Mouse (Mus musculus) kidney, postnatal 25 days (tissue): ENCODE measurements around the gene Ddx47.
A peak's percentile ranks its signal among the peaks of the same experiment; 100 is the strongest.

Source experiments
- DNase-seq, 2 experiments: peaks; one replicate each; pipeline ENCODE4 v3.0.0; 2021; ENCODE audit warnings: mixed read lengths in 2 of 2

Gene Ddx47

DNA sequence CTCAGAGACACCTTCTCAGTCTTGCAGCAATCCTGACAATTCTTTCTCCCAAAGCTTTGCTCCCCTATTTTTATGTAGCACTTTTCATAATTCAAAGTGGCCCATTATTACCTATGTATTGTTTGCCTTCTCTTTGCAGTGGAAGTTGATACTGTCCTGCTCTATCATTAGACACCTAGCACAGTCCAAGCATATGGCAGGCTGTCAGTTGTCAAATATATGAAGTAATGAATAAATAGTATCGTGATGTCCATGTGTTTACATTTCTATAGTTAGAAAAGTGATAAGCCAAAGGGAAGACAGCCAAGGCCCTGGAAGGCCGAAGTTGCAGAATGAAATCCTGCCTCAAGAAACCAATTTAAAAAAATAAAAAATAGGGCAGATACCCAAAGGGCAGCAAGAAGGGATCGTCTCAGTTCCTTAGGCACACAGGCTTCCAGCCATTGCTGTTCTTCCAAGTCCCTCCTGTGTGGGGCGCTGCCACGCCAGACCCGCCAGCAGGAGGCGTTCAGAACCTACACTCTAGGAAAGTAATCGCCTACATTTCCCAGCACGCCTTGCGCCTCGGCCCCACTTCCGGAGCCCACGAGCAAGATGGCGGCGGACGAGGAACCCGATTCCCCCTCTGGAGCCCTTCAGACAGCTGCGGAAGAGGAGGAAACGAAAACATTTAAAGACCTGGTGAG, at the start of gene Ddx47:
Gene Ddx47 (plus strand): TSS at position 565 of the 686 bp plus-strand sequence.
- DNase-seq: peak; percentile 95 to 96

- DNase-seq: no peak
Observed at GRCm38 (mm10) chr6:134961858-134962517, 49.4 kb upstream of the Ddx47 start.

DNA sequence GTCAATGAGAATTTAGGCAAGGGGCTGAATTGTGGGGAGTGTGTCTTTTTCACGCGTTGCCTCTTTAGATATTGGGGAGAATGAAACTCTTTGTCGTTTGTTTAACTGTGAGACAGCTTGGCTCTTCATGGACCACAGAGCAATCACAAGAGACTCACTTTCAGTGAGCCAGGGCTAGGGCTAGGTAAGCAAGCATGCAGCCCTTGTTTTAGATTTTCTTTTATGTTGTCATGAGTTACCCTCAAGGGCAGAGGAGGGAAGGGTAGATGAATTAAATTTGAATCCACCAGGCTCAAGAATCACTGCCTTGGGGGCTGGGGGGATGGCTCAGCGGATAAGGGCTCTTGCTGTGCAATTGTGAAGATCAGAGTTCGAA, 48.9 kb upstream of the Ddx47 start:
- no peak for DNase-seq

- DNase-seq: no peak
Observed at GRCm38 (mm10) chr6:134963910-134964309, 47.5 kb upstream of the Ddx47 start.

- DNase-seq: no peak
Observed at GRCm38 (mm10) chr6:134966681-134967080, 44.7 kb upstream of the Ddx47 start.

GRCm38 (mm10) chr6:134968326-134968725, 43.1 kb upstream of the Ddx47 start:
- no peak for DNase-seq

GRCm38 (mm10) chr6:134969498-134969897, 41.9 kb upstream of the Ddx47 start:
- DNase-seq: no peak

DNA sequence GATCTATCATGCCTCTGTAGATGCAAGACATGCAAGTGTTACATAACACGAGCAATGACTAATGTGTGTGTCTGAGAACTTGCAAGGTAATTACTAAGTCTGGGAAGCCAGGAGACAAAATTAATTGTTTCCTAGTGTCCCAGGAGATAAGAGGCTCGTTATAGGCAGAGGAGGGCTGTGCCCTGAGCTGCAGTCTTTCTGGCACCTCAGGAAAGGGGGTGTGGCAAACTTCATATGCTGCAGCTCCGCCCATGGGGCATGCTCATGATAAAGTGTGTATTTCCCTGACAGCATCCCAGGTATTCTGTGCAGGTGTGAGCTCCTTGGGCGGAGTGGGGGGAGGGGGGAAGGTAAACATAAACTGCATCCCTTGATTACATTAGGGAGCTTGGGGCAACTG, 39.3 kb upstream of the Ddx47 start:
- DNase-seq: no peak

GRCm38 (mm10) chr6:134976628-134977027, 34.8 kb upstream of the Ddx47 start:
- DNase-seq: no peak

DNA sequence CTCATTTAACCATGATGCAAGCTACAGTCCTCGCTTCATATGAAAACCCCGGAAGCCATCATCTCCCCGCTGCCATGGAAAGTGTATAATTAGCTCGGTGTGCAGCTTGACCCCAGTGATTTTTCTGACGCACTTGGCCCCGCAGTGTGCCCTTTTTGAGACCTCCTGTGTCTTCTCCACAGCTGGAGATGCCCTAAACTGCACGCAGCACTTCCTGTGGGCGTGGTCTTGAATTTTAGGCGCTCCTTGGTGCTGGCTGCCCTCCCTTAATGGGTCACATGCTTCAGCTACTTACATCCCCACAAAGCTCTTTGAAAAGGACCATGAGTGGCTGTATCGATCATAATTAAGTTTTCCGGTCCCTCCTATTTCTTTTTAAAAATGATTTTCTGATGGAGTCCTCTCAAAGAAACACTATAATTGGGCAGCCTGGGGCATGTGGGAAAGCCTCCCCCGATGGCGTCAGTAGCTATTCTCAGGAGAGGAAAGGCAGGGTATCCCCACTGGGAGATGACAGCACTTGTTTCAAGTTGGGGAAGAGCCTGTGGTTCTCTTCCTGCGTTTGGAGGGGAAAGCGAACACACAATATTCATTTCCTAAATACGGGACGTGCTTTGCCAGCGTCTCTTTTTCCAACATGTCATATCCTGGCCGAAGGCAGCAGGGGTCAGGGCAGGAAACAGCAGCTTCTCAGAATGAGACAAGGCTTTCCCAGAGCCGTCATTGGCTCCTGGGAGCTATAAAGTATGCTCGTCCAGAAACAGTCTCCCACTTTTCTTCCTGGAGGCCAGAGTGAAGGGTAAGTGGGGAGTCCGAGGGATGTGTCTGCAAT, 30.0 kb upstream of the Ddx47 start, which contains the start of gene Apold1:
Gene Apold1 (plus strand): TSS at position 488 of the 832 bp plus-strand sequence.
- DNase-seq: peak; percentile 63 to 82

GRCm38 (mm10) chr6:134983529-134984370, 27.7 kb upstream of the Ddx47 start:
- DNase-seq: peak; percentile 93 to 95

- peak; percentile 47 to 54 for DNase-seq
Observed at GRCm38 (mm10) chr6:134984748-134985147, 26.7 kb upstream of the Ddx47 start.

DNA sequence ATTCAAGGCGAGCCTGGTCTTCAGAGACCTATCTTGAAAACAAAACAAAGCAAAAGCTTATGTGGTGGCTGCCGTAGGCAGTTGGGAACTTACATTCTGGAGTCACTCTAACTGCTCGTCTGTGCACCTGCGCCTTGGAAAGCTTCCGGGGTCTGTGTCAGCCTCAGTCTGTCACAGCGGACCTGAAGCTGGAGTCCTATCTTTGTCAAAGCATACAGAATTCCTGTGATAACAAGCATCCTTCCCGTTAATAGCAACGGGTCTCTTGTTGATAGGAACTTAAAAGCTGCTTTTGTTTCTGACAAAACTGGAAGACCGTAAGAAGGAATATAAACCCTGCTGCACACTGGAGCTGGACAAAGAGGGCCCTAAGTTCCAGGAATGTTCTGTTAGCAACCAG, 23.0 kb upstream of the Ddx47 start:
- no peak for DNase-seq

DNA sequence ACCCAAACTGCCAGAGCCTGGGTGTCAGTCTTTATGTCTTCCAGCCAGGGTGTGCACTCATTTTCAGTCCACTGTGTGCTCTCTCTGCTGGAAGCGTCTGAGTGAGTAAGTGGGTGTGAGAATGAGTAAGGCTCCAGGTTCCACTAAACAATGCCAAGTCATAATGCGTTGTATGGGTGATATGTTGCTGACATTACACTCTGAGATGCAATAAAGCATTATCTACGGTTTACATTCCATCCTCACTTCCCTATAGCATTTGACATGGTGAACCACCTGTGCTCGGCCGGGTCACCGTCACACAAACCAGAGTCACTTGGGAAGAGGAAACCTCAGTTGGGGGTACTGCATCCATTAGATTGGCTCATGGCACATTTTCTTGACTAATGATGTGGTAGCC, 20.7 kb upstream of the Ddx47 start:
- no peak for DNase-seq

- DNase-seq: no peak
Observed at GRCm38 (mm10) chr6:134994031-134994651, 17.3 kb upstream of the Ddx47 start.

GRCm38 (mm10) chr6:134994985-134995384, 16.4 kb upstream of the Ddx47 start:
- no peak for DNase-seq

DNA sequence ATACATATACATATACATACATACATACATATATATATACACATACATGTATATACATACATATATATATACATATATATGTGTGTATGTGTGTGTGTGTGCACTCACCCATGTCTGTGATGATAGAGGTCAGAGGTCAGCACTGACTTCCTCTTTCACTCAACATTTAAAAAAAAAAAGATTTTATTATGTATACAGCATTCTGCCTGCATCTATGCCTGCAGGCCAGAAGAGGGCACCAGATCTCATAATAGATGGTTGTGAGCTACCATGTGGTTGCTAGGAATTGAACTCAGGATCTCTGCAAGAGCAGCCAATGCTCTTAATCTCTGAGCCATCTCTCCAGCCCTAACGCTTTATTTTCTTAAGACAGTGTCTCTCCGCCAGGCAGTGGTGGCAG, 14.5 kb upstream of the Ddx47 start:
- DNase-seq: no peak

GRCm38 (mm10) chr6:134998076-134998475, 13.3 kb upstream of the Ddx47 start:
- no peak for DNase-seq

GRCm38 (mm10) chr6:134998781-134999180, 12.6 kb upstream of the Ddx47 start:
- no peak for DNase-seq

DNA sequence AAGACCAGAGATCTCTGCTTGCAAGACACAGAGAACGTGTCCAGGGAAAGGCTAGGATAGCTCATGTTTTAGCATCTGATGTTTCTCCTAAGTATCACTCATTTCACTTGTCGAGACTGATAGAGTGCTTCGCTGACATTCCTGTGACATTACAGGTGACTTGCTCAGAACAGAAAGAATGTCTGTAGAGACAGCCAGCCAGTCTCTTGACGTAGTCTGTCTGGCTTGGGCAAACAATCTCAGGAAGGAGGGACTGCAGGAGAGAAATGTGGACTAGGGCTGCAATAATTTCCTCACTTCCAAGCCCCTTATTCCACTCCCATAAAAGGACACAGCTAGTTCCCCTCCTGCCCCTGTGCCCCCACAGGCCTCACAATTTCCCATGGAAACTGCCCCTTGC, 11.1 kb upstream of the Ddx47 start:
- no peak for DNase-seq

DNA sequence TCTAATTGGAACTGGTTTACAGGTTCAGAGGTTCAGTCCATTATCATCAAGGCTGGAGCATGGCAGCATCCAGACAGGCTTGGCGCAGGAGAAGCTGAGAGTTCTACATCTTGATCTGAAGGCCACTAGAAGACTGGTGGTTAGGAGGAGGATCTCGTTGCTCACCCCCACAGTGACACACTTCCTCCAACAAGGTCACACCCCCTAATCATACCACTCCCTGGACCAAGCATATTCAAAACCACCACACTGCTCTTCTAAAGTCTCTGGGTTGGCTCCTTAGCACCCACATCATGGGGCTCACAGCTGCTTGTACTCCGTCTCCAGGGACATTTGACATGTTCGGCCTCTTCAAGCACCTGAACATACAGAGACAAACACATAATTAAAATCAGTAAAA, 9.4 kb upstream of the Ddx47 start:
- DNase-seq: no peak

DNA sequence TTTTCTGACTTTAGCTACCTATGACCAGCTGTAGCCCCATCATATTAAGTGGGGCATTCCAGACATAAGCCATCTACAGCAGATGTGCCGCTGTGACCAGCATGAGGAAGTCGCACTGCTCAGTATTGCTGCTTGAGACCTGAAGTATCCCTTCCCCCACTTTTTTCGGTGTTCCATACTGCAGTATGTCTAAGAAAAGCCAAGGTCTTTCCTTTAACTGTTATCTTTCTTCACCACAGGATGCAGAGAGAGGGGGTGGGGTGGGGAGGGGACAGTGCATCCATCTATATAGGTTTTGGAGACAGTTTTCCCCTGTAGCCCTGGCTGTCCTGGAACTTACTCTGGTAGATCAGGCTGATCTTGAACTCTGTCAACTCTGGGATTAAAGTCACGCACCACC, 5.0 kb upstream of the Ddx47 start:
- DNase-seq: no peak
